Mouse (Mus musculus) hindbrain, embryonic 11.5 days (tissue): ENCODE results near the gene Dus2. TPM values are rescaled to one million over a fixed set of nuclear protein-coding genes. Genes with fewer than 3 reads are reported as not detected.
"Not testable (repeated sequence)": the region's sequence is repeated elsewhere in the genome, so short reads cannot be mapped to it uniquely, and the experiment has no call there.

ENCODE experiments used
- ATAC-seq: fragments of 200-750 bp; cut with Nextera tagmentation; 2 replicates; pipeline ENCODE4 v1.8.0; 2017; ENCODE audit warnings: mild to moderate bottlenecking, moderate TSS enrichment, moderate library complexity; ENCODE audit not compliant: low FRiP score
- DNase-seq: peaks from one replicate; pipeline ENCODE4 v3.0.0-alpha.2; 2015; ENCODE audit warnings: low spot score
- H3K27ac ChIP-seq: fragments of 300-500 bp; sonication (generic); 2 replicates; pipeline ENCODE4 v1.5.1; 2014; ENCODE audit warnings: mild to moderate bottlenecking, low read depth, low read length
- H3K27me3 ChIP-seq: fragments of 300-500 bp; sonication (generic); 2 replicates; pipeline ENCODE4 v1.6.1; 2014; ENCODE audit warnings: mild to moderate bottlenecking, low read length, moderate library complexity, mixed read lengths; ENCODE audit not compliant: control insufficient read depth, insufficient read depth
- H3K36me3 ChIP-seq: fragments of 300-500 bp; sonication (generic); 2 replicates; pipeline ENCODE4 v1.6.1; 2014; ENCODE audit warnings: mild to moderate bottlenecking, low read length, moderate library complexity, mixed read lengths; ENCODE audit not compliant: control insufficient read depth, insufficient read depth
- H3K4me1 ChIP-seq: fragments of 300-500 bp; sonication (generic); replicated peaks from 2 replicates; pipeline ENCODE4 v1.6.1; 2014; ENCODE audit warnings: low read length, mixed read lengths; ENCODE audit not compliant: control insufficient read depth, insufficient read depth
- H3K4me2 ChIP-seq: fragments of 300-500 bp; sonication (generic); replicated peaks from 2 replicates; pipeline ENCODE4 v1.6.1; 2014; ENCODE audit warnings: mild to moderate bottlenecking, low read depth, low read length
- H3K4me3 ChIP-seq: fragments of 300-500 bp; sonication (generic); 2 replicates; pipeline ENCODE4 v1.5.1; 2014; ENCODE audit warnings: low read depth, low read length
- H3K9ac ChIP-seq: fragments of 300-500 bp; sonication (generic); 2 replicates; pipeline ENCODE4 v1.6.1; 2014; ENCODE audit warnings: low read depth, low read length
- H3K9me3 ChIP-seq: fragments of 300-500 bp; sonication (generic); 2 replicates; pipeline ENCODE4 v1.6.1; 2016; ENCODE audit warnings: low read length; ENCODE audit not compliant: control insufficient read depth
- WGBS: fragments of 180-500 bp; shearing (Covaris S2); extraction: QIAGEN DNeasy Blood & Tissue Kit; methylation state at CpG from one replicate; pipeline ENCODE4 v1.1.7; 2014; 5-methylcytosine and 5-hydroxymethylcytosine counted together
- polyA plus RNA-seq: library from polyadenylated mRNA; unstranded; fragments of >200 nt; fragmentation: Nextera tagmentation; extraction: Ambion mirVana; gene quantifications from 2 replicates; pipeline ENCODE4 v1.2.1, GENCODE M21; 2014

Dus2 gene
- polyA plus RNA-seq, 1 experiment from 2014 or later = 22.0 TPM

- H3K4me2 ChIP-seq = peak within 1 kb of the TSS; percentile 93
- DNase-seq (no peak), ATAC-seq (no peak)
- WGBS = 3% methylated on average over 6 of the region's 6 CpGs
- peak within 1 kb of the TSS; percentile 94 for H3K4me3 ChIP-seq
- H3K27ac ChIP-seq = no peak within 1 kb of the TSS
- no peaks in the 10 kb centered on the region for H3K9me3 ChIP-seq
- H3K27me3 ChIP-seq = no peaks in the 10 kb centered on the region
- H3K36me3 ChIP-seq = no peaks in the 10 kb centered on the region
- H3K4me1 ChIP-seq = peaks cover 6% of the 10 kb centered on the region; the same call in 1 of the 2 replicates
- peak within 1 kb of the TSS; percentile 90 for H3K9ac ChIP-seq
These were observed 20.5 kb downstream of the Dus2 start, which contains the start of gene Ddx28 for GRCm38 (mm10) chr8:106011643-106011986. Gene Ddx28, minus strand, starts transcription at chr8:106011882.

GRCm38 (mm10) chr8:106012203-106012602, 21.1 kb downstream of the Dus2 start:
- 85% methylated on average over 8 of the region's 8 CpGs for WGBS
- not testable (repeated sequence) for ATAC-seq, H3K36me3 ChIP-seq, DNase-seq, H3K9me3 ChIP-seq, H3K4me1 ChIP-seq, H3K27ac ChIP-seq, H3K27me3 ChIP-seq, H3K9ac ChIP-seq
- Histone ChIP-seq H3K4me2 (peak overlapping the region; percentile 93; the same call in 1 of the 2 replicates), H3K4me3 (peak overlapping the region; percentile 94)

DNA sequence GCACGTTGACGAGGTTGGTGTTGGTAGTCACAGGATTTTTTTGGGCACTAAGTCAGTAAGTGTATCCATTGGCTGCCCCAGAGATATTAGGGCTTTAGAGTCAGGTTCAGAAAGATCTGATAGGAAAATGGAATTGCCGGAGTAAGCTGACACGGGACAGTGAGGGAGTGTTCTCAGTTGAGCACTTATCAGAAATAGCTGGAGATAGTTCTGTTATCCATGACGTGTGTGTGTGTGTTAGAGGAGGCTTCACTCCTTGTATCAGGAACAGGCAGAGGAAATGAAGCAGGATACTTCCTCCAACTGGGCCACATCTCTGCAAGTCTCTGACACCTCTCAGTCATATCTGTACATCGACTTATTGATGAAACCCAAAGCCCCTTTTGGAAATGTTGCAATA, 25.1 kb downstream of the Dus2 start:
- ATAC-seq (no peak), DNase-seq (no peak)
- no peak overlapping the region for H3K27ac ChIP-seq
- H3K36me3 ChIP-seq = no peaks in the 10 kb centered on the region
- no peaks in the 10 kb centered on the region for H3K4me1 ChIP-seq
- no peaks in the 10 kb centered on the region for H3K9me3 ChIP-seq
- H3K9ac ChIP-seq = no peak overlapping the region
- H3K4me2 ChIP-seq = no peak overlapping the region
- WGBS = 91% methylated on average over 6 of the region's 6 CpGs
- H3K27me3 ChIP-seq = no peaks in the 10 kb centered on the region
- no peak overlapping the region for H3K4me3 ChIP-seq

- Histone ChIP-seq H3K27ac (no peak overlapping the region), H3K9me3 (no peaks in the 10 kb centered on the region), H3K36me3 (no peaks in the 10 kb centered on the region), H3K27me3 (no peaks in the 10 kb centered on the region), H3K4me3 (no peak overlapping the region), H3K9ac (no peak overlapping the region), H3K4me2 (no peak overlapping the region), H3K4me1 (no peaks in the 10 kb centered on the region)
- WGBS = 95% methylated on average over 7 of the region's 7 CpGs
- ATAC-seq (no peak), DNase-seq (no peak)
These were observed 26.0 kb downstream of the Dus2 start for GRCm38 (mm10) chr8:106017130-106017529.

DNA sequence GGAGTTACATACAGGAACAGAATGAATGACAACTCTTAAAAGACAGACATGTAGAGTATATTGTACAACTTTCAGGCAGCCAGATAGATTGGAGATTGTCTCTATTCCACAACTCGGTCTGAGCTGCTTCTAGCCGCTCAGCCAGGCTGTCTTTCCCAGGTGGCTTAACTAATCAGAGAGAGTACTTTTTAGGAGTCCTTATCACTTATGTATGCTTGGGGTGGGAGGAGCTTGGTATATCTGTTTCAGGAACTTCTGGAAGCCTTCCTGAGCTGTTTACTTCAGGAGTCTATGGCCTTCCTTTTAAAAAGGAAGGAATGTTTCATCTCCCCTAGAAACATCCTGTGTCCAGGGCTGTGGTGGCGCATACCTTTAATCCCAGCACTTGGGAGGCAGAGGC, 26.9 kb downstream of the Dus2 start:
- no peak overlapping the region for H3K4me3 ChIP-seq
- 97% methylated on average over 3 of the region's 3 CpGs for WGBS
- no peaks in the 10 kb centered on the region for H3K36me3 ChIP-seq
- no peaks in the 10 kb centered on the region for H3K4me1 ChIP-seq
- no peak overlapping the region for H3K4me2 ChIP-seq
- no peak for ATAC-seq
- H3K27me3 ChIP-seq = no peaks in the 10 kb centered on the region
- H3K27ac ChIP-seq = no peak overlapping the region
- H3K9me3 ChIP-seq = no peaks in the 10 kb centered on the region
- DNase-seq = no peak
- no peak overlapping the region for H3K9ac ChIP-seq

DNA sequence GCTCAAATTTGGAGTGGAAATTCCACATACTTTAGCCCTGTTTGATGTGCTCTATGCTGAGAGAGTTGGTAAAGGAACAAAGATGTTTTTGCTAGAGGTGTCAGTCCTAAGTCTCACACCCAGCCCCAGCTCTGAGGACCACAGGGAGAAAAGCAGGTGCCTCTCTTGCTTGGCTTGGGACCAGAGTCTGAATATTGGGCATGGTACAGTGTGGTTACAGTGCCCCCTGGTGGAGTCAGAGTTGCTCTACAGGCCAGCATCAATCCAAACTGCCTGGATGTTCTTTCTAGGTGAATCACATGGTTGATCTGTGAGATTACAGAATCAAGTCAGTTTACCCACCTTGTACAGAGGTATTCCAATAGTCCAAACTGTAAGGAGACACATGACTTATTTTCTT, 31.3 kb downstream of the Dus2 start:
- H3K9me3 ChIP-seq = no peaks in the 10 kb centered on the region
- H3K4me2 ChIP-seq = no peak overlapping the region
- H3K4me1 ChIP-seq = no peaks in the 10 kb centered on the region
- DNase-seq (peak; percentile 85), ATAC-seq (no peak)
- H3K27me3 ChIP-seq = no peaks in the 10 kb centered on the region
- no peak overlapping the region for H3K27ac ChIP-seq
- no peak overlapping the region for H3K9ac ChIP-seq
- no peak overlapping the region for H3K4me3 ChIP-seq
- no peaks in the 10 kb centered on the region for H3K36me3 ChIP-seq

GRCm38 (mm10) chr8:106038721-106039120, 47.6 kb downstream of the Dus2 start:
- Histone ChIP-seq H3K4me1 (no peaks in the 10 kb centered on the region), H3K27ac (no peak overlapping the region), H3K27me3 (no peaks in the 10 kb centered on the region), H3K9ac (no peak overlapping the region), H3K4me2 (no peak overlapping the region), H3K9me3 (no peaks in the 10 kb centered on the region), H3K36me3 (no peaks in the 10 kb centered on the region), H3K4me3 (no peak overlapping the region)
- ATAC-seq (no peak), DNase-seq (no peak)
- WGBS = 91% methylated on average over 10 of the region's 10 CpGs

- Histone ChIP-seq H3K9ac (no peak overlapping the region), H3K27ac (no peak overlapping the region), H3K4me3 (no peak overlapping the region), H3K27me3 (no peaks in the 10 kb centered on the region), H3K4me2 (no peak overlapping the region), H3K4me1 (no peaks in the 10 kb centered on the region), H3K9me3 (no peaks in the 10 kb centered on the region), H3K36me3 (no peaks in the 10 kb centered on the region)
- DNase-seq (no peak), ATAC-seq (no peak)
- WGBS = 88% methylated on average over 4 of the region's 4 CpGs
These were observed 48.5 kb downstream of the Dus2 start for GRCm38 (mm10) chr8:106039605-106040004.

GRCm38 (mm10) chr8:106040218-106040617, 49.1 kb downstream of the Dus2 start:
- Histone ChIP-seq H3K36me3 (no peaks in the 10 kb centered on the region), H3K4me3 (no peak overlapping the region), H3K27me3 (no peaks in the 10 kb centered on the region), H3K9ac (no peak overlapping the region), H3K4me2 (no peak overlapping the region), H3K4me1 (no peaks in the 10 kb centered on the region), H3K9me3 (no peaks in the 10 kb centered on the region), H3K27ac (no peak overlapping the region)
- WGBS = 83% methylated on average over 4 of the region's 4 CpGs
- DNase-seq (no peak), ATAC-seq (no peak)
